12 mouse cellular contexts compared by ENCODE assay signal in genomic region chr11:52910788-52911187, GRCm38 (mm10).
DNase-seq lines count a peak whose midpoint lies in the region; ATAC-seq and TF ChIP-seq lines count a peak whose summit lies in the region.
"Had no signal": no experiment of that assay in that cellular context is flagged by ENCODE, and none has a peak within 500 bp of the region (broad histone marks: within the 10 kb centered on the region; RNA-seq: fewer than 3 reads in every experiment).

No protein-coding gene starts in this region.

- ATAC-seq in kidney, embryonic 14.5 days (ENCODE audit: low FRiP score, low TSS enrichment), result no peak
- ATAC-seq in midbrain, postnatal 0 days (ENCODE audit: low FRiP score), result no peak
- no peak for ATAC-seq in erythroid progenitor cell, adult 5-6 weeks (replicated peaks; ENCODE audit: low FRiP score, poor library complexity, severe bottlenecking)
- ATAC-seq: lung, postnatal 0 days had no signal

- no peaks in the 10 kb centered on the region for H3K36me3 ChIP-seq in kidney, embryonic 14.5 days (ENCODE audit: control insufficient read depth, insufficient read depth, low read length)
- H3K36me3 ChIP-seq in midbrain, postnatal 0 days (ENCODE audit: insufficient read depth, low read length), result no peaks in the 10 kb centered on the region
- H3K36me3 ChIP-seq: hindbrain, embryonic 13.5 days; neural tube, embryonic 12.5 days had no signal

- H3K4me2 ChIP-seq in kidney, embryonic 14.5 days (replicated peaks; ENCODE audit: low read depth, low read length), result no peak overlapping the region
- H3K4me2 ChIP-seq in midbrain, postnatal 0 days (ENCODE audit: low read depth, low read length, poor library complexity, severe bottlenecking), result no peak overlapping the region
- H3K4me2 ChIP-seq: hindbrain, embryonic 13.5 days; neural tube, embryonic 12.5 days had no signal

- TF ChIP-seq CTCF in midbrain, postnatal 0 days (IDR thresholded peaks at IDR 0.05), result no peak

- no peak overlapping the region for H3K4me3 ChIP-seq in kidney, embryonic 14.5 days (ENCODE audit: low read length)
- H3K4me3 ChIP-seq in midbrain, postnatal 0 days (ENCODE audit: low read depth, low read length), result no peak overlapping the region
- H3K4me3 ChIP-seq: hindbrain, embryonic 13.5 days; neural tube, embryonic 12.5 days had no signal

- H3K27ac ChIP-seq in kidney, embryonic 14.5 days (ENCODE audit: low read depth, low read length), result no peak overlapping the region
- H3K27ac ChIP-seq in midbrain, postnatal 0 days (ENCODE audit: low read depth, low read length), result no peak overlapping the region
- H3K27ac ChIP-seq: hindbrain, embryonic 13.5 days; neural tube, embryonic 12.5 days had no signal

- no peaks in the 10 kb centered on the region for H3K9me3 ChIP-seq in kidney, embryonic 14.5 days (ENCODE audit: control insufficient read depth, low read length)
- no peaks in the 10 kb centered on the region for H3K9me3 ChIP-seq in midbrain, postnatal 0 days (ENCODE audit: low read length)
- H3K9me3 ChIP-seq: hindbrain, embryonic 13.5 days had no signal

- peak; percentile 24 for DNase-seq in adrenal gland, postnatal 14 days
- no peak for DNase-seq in adrenal gland, postnatal 4 days (ENCODE audit: low spot score in 2 of 2)
- DNase-seq in kidney, postnatal 4 days, result peak; percentile 20 to 33
- DNase-seq in thymus, postnatal 14 days, result peak; percentile 14
- DNase-seq in thymus, postnatal 10 days (ENCODE audit: low spot score in 2 of 2), result no peak
- peak; percentile 64 for DNase-seq in midbrain, postnatal 0 days (ENCODE audit: low spot score)
- DNase-seq: kidney, postnatal 25 days had no signal

- H3K27me3 ChIP-seq in kidney, embryonic 14.5 days (ENCODE audit: control insufficient read depth, insufficient read depth, low read length), result no peaks in the 10 kb centered on the region
- H3K27me3 ChIP-seq in midbrain, postnatal 0 days (ENCODE audit: insufficient read depth, low read length), result no peaks in the 10 kb centered on the region
- H3K27me3 ChIP-seq: hindbrain, embryonic 13.5 days; neural tube, embryonic 12.5 days had no signal

- H3K4me1 ChIP-seq in kidney, embryonic 14.5 days (ENCODE audit: control insufficient read depth, insufficient read depth, low read length), result no peaks in the 10 kb centered on the region
- no peaks in the 10 kb centered on the region for H3K4me1 ChIP-seq in midbrain, postnatal 0 days (ENCODE audit: insufficient read depth, low read length)
- H3K4me1 ChIP-seq: neural tube, embryonic 12.5 days had no signal

- WGBS in kidney, embryonic 14.5 days, result 69% methylated on average over 7 of the region's 7 CpGs
- 41% methylated on average over 7 of the region's 7 CpGs for WGBS in midbrain, postnatal 0 days

- H3K9ac ChIP-seq in kidney, embryonic 14.5 days (ENCODE audit: low read depth, low read length), result no peak overlapping the region
- H3K9ac ChIP-seq in midbrain, postnatal 0 days (replicated peaks; ENCODE audit: low read length, poor library complexity, severe bottlenecking), result no peak overlapping the region
- H3K9ac ChIP-seq: hindbrain, embryonic 13.5 days; neural tube, embryonic 12.5 days had no signal

Comparison
In these comparisons a context has a peak if more than half of its experiments do, and no peak if none do; other contexts are left out.
1. DNase-seq: peak in adrenal gland, postnatal 14 days (single experiment), kidney, postnatal 4 days (2 of 2), thymus, postnatal 14 days (single experiment) and midbrain, postnatal 0 days (single experiment); none in adrenal gland, postnatal 4 days (0 of 2) and thymus, postnatal 10 days (0 of 2).